In the genomic region with DNA sequence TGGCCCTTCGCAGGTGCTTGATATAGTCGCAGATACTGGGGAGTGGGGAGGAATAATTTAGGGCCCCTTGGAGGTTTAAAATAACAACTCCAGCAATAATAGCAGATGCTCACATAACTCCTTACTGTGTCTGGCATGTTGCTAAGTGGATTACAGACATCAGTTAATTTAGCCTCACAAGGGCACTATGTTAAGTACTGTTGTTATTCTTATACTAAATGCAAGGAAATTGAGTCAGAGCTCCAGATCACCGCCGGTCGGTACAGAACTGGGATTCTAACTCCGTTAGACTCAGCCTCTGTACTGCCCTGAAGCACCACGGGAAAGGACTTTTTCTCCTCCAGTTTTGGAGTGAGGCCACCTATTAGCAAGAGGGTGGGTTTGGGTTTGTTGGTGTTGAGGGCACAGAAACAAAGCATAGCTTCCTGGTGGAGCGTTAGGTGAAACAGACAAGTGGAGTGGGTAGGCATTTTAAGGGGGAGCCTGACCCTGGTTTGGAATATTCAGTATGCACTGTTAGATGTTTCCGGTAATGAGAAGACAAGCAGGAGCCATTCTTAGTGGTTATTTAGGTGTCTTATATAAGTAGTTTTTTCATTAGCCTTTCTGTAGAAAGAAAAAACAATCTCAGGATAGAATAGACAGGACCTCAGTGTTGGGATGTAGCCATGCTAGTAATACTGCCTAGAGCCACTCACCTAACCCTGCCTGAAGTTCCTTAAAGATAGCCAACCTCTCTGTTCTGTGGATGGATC, we compare ENCODE assay signal across 8 mouse cellular contexts. TPM values are rescaled to one million over a fixed set of nuclear protein-coding genes. Genes with fewer than 3 reads are reported as not detected.
DNase-seq lines count a peak whose midpoint lies in the region; ATAC-seq lines count a peak whose summit lies in the region.

No protein-coding gene starts in this region.

- H3K27ac ChIP-seq in hindbrain, embryonic 14.5 days = no peak overlapping the region
- H3K27ac ChIP-seq in midbrain, embryonic 12.5 days (replicated peaks) = peak overlapping the region; percentile 99; the same call in 1 of the 2 replicates

- H3K36me3 ChIP-seq in hindbrain, embryonic 14.5 days (replicated peaks; ENCODE audit: control insufficient read depth, insufficient read depth) = no peaks in the 10 kb centered on the region
- H3K36me3 ChIP-seq in midbrain, embryonic 12.5 days = no peaks in the 10 kb centered on the region

- peak; percentile 87 for DNase-seq in heart, adult 11 months
- no peak for DNase-seq in heart, adult 9 months (ENCODE audit: low spot score in 2 of 2)
- peak; percentile 44 to 52 for DNase-seq in cerebellum, postnatal 10 days
- DNase-seq in hindbrain, embryonic 14.5 days (ENCODE audit: low spot score) = no peak
- no peak for DNase-seq in embryo, embryonic 9.5 days (ENCODE audit: extremely low spot score)
- no peak for DNase-seq in retina, postnatal 1 day

- H3K4me1 ChIP-seq in hindbrain, embryonic 14.5 days (replicated peaks; ENCODE audit: control insufficient read depth, insufficient read depth, low read length) = peaks cover 43% of the 10 kb centered on the region
- peaks cover 56% of the 10 kb centered on the region for H3K4me1 ChIP-seq in midbrain, embryonic 12.5 days

- 45% methylated on average over 9 of the region's 9 CpGs for WGBS in hindbrain, embryonic 14.5 days
- 60% methylated on average over 9 of the region's 9 CpGs for WGBS in midbrain, embryonic 12.5 days

- no peaks in the 10 kb centered on the region for H3K9me3 ChIP-seq in hindbrain, embryonic 14.5 days (ENCODE audit: control insufficient read depth, low read length)
- no peaks in the 10 kb centered on the region for H3K9me3 ChIP-seq in midbrain, embryonic 12.5 days

- peak overlapping the region; percentile 81 for H3K4me3 ChIP-seq in hindbrain, embryonic 14.5 days (replicated peaks; ENCODE audit: low read length)
- peak overlapping the region; percentile 88; the same call in 1 of the 2 replicates for H3K4me3 ChIP-seq in midbrain, embryonic 12.5 days

- H3K4me2 ChIP-seq in hindbrain, embryonic 14.5 days (replicated peaks) = peak overlapping the region; percentile 76
- H3K4me2 ChIP-seq in midbrain, embryonic 12.5 days (replicated peaks) = peak overlapping the region; percentile 84

- H3K9ac ChIP-seq in hindbrain, embryonic 14.5 days = peak overlapping the region; percentile 97
- H3K9ac ChIP-seq in midbrain, embryonic 12.5 days (replicated peaks) = no peak overlapping the region

- no peaks in the 10 kb centered on the region for H3K27me3 ChIP-seq in hindbrain, embryonic 14.5 days (ENCODE audit: control insufficient read depth, insufficient read depth, low read length)
- no peaks in the 10 kb centered on the region for H3K27me3 ChIP-seq in midbrain, embryonic 12.5 days

- no peak for ATAC-seq in hindbrain, embryonic 14.5 days (ENCODE audit: low FRiP score)
- no peak for ATAC-seq in midbrain, embryonic 12.5 days (ENCODE audit: low FRiP score, low read depth)
- ATAC-seq in CD4-positive, CD25-positive, alpha-beta regulatory T cell, adult 4 months = no peak

RNA-seq across cellular contexts. Expression of gene Anp32a, which starts 4.7 kb away (rescaled TPM):
- polyA plus RNA-seq in hindbrain, embryonic 14.5 days (2014; fragmentation: Nextera tagmentation; extraction: Ambion mirVana) = 73.0 and 85.4 TPM in 2 replicates
- 182 and 184 TPM in 2 replicates for polyA plus RNA-seq in midbrain, embryonic 12.5 days (2016; fragmentation: Nextera tagmentation; extraction: Ambion mirVana)
- 100 to 1,000 TPM; 111 to 235 TPM for polyA plus RNA-seq in CD4-positive, CD25-positive, alpha-beta regulatory T cell, adult 4 months (2017; shearing (Covaris generic))

Comparison
In these comparisons a context has a peak if more than half of its experiments do, and no peak if none do; other contexts are left out.
1. DNase-seq: peak in heart, adult 11 months (single experiment) and cerebellum, postnatal 10 days (2 of 2); none in heart, adult 9 months (0 of 2), hindbrain, embryonic 14.5 days (single experiment), embryo, embryonic 9.5 days (single experiment) and retina, postnatal 1 day (single experiment).